Mouse (Mus musculus) heart, adult 2 months (tissue): ENCODE measurements around the gene Mapk6.

ENCODE experiments used
- CTCF ChIP-seq: fragments of 200-600 bp; IDR thresholded peaks from 2 replicates; pipeline ENCODE4 v1.8.1; 2022; ENCODE audit warnings: antibody characterized with exemption, mild to moderate bottlenecking, moderate library complexity
- EP300 ChIP-seq: fragments of 200-500 bp; IDR thresholded peaks from 2 replicates; pipeline ENCODE4 v1.6.1; 2011; ENCODE audit warnings: low read depth, low read length, control low read depth; ENCODE audit not compliant: insufficient read depth
- POLR2A ChIP-seq: fragments of 200-500 bp; IDR thresholded peaks from 2 replicates; pipeline ENCODE4 v1.6.1; 2011; ENCODE audit warnings: mild to moderate bottlenecking, low read depth, low read length, control low read depth; ENCODE audit not compliant: insufficient read depth

GRCm38 (mm10) chr9:75406121-75406520, 3.7 kb downstream of the Mapk6 start:
- TF ChIP-seq CTCF (no peak), POLR2A (no peak), EP300 (no peak)
